Mouse (Mus musculus) spleen, adult 2 months (tissue): ENCODE results near the gene Fbxo46. TPM values are rescaled to one million over a fixed set of nuclear protein-coding genes. Genes with fewer than 3 reads are reported as not detected.
"Not testable (repeated sequence)": the region's sequence is repeated elsewhere in the genome, so short reads cannot be mapped to it uniquely, and the experiment has no call there.

Experiments
- DNase-seq, 2 experiments: peaks; one replicate each; pipeline versions ENCODE4 v3.0.0 to v3.0.0-alpha.2; 2012 to 2021; ENCODE audit warnings: low spot score in 2 of 2, low read depth in 1 of 2
- H3K27ac ChIP-seq: fragments of 200-500 bp; 2 replicates; pipeline ENCODE4 v1.5.1; 2012; ENCODE audit warnings: low read length, inconsistent platforms; ENCODE audit not compliant: insufficient read depth
- H3K27me3 ChIP-seq: fragments of 200-500 bp; 2 replicates; pipeline ENCODE4 v1.6.1; 2012; ENCODE audit warnings: mild to moderate bottlenecking, moderate library complexity, low read length, inconsistent platforms; ENCODE audit not compliant: control insufficient read depth, insufficient read depth
- H3K36me3 ChIP-seq: fragments of 200-500 bp; 2 replicates; pipeline ENCODE4 v1.6.1; 2012; ENCODE audit warnings: mild to moderate bottlenecking, low read length, inconsistent platforms; ENCODE audit not compliant: control insufficient read depth, insufficient read depth
- H3K4me1 ChIP-seq: fragments of 200-500 bp; 2 replicates; pipeline ENCODE4 v1.6.1; 2011; ENCODE audit warnings: inconsistent platforms; ENCODE audit not compliant: control insufficient read depth, insufficient read depth, insufficient read length
- H3K4me3 ChIP-seq: fragments of 200-500 bp; 2 replicates; pipeline ENCODE4 v1.5.1; 2011; ENCODE audit warnings: mild to moderate bottlenecking, inconsistent platforms; ENCODE audit not compliant: insufficient read depth, insufficient read length; ENCODE audit errors: extremely low read depth
- CTCF ChIP-seq: fragments of 200-500 bp; IDR thresholded peaks from 2 replicates; pipeline ENCODE4 v1.5.1; 2011; ENCODE audit warnings: mild to moderate bottlenecking, inconsistent platforms; ENCODE audit not compliant: insufficient read depth, insufficient read length, insufficient replicate concordance; ENCODE audit errors: extremely low read depth
- POLR2A ChIP-seq: fragments of 200-500 bp; IDR thresholded peaks from 2 replicates; pipeline ENCODE4 v1.6.1; 2011; ENCODE audit warnings: low read depth, low read length, inconsistent platforms
- WGBS: fragments of 180-500 bp; shearing (Covaris S2); methylation state at CpG from one replicate; pipeline ENCODE4 v1.1.7; 2018; 5-methylcytosine and 5-hydroxymethylcytosine counted together
- polyA plus RNA-seq: library from polyadenylated mRNA; depleted of rRNA; stranded (reverse); fragments of >200 nt; gene quantifications from 2 replicates; pipeline ENCODE4 v1.2.3, GENCODE M21; 2012

The Fbxo46 gene
- polyA plus RNA-seq, 1 experiment, result 15.4 TPM

DNA sequence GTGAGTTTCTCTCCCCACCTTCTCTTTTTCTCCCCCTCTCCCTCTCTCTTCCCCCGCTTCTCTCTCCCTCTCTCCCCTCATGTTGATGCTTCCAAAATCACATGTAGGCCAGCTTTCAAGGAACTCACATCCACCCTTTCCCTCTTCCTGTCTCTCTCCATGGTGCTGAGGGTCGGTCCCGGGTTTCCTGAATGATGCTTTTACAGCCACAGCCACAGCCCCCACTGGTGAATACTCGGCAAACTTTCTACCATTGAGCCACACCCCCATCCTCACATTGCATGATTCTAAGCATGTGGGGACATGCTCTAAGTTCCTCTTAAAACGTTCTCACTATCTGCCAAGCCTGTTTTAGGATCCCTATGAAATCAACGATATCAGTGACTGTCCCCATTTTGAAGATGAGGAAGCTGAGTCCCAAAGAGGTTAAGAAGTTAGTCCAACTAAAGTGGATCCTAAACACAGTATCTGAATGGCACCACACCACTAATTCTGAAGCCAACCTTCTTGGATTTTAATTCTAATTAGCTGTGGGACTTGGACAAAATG is 27.9 kb downstream of the Fbxo46 start:
- H3K27me3 ChIP-seq, result no peaks in the 10 kb centered on the region
- TF ChIP-seq CTCF (no peak), POLR2A (no peak)
- 54% methylated on average over 6 of the region's 6 CpGs for WGBS
- H3K4me3 ChIP-seq, result no peak overlapping the region
- no peak overlapping the region for H3K27ac ChIP-seq
- no peak for DNase-seq
- H3K4me1 ChIP-seq, result peaks cover 7% of the 10 kb centered on the region; the same call in 1 of the 2 replicates
- peaks cover 3% of the 10 kb centered on the region; the same call in 1 of the 2 replicates for H3K36me3 ChIP-seq

DNA sequence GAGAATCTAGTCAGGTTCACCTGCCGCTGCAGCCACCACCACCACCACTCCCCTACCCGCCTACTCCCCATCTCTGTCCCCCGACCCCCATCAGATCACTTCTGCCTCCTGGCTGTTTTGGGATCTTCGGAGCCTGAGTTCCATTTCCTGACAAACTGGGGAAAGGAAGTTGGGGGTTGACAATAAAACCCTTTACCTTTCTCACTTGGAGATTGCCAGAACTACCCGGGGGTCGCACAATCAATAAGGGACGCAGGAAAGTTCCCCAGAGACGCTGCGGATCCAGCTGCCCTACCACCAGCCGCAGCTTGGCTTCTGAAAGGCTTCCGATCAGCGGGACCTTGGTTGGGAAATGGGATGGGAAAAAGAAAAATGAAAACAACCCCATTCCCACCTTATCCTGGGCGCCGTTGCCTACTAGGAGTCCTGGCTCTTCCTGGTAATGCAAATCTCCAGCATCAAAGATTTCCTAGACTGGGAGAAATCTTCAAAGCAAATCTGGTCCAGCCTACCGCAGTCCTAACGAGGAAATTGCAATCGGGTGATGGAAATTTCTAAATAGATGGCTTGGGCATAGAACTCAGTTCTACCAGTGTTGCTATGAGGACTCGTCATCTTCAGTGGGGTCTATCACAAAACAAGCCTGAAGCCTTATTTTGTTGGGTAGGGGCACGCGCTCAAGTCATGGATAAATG is 28.7 kb downstream of the Fbxo46 start:
- H3K4me3 ChIP-seq, result peak overlapping the region; percentile 70
- WGBS, result 11% methylated on average over 20 of the region's 20 CpGs
- peaks cover 7% of the 10 kb centered on the region; the same call in 1 of the 2 replicates for H3K4me1 ChIP-seq
- peak overlapping the region; percentile 64; the same call in 1 of the 2 replicates for H3K27ac ChIP-seq
- TF ChIP-seq POLR2A, result no peak
- TF ChIP-seq CTCF, result no peak
- DNase-seq, result no peak
- no peaks in the 10 kb centered on the region for H3K27me3 ChIP-seq
- H3K36me3 ChIP-seq, result peaks cover 8% of the 10 kb centered on the region

DNA sequence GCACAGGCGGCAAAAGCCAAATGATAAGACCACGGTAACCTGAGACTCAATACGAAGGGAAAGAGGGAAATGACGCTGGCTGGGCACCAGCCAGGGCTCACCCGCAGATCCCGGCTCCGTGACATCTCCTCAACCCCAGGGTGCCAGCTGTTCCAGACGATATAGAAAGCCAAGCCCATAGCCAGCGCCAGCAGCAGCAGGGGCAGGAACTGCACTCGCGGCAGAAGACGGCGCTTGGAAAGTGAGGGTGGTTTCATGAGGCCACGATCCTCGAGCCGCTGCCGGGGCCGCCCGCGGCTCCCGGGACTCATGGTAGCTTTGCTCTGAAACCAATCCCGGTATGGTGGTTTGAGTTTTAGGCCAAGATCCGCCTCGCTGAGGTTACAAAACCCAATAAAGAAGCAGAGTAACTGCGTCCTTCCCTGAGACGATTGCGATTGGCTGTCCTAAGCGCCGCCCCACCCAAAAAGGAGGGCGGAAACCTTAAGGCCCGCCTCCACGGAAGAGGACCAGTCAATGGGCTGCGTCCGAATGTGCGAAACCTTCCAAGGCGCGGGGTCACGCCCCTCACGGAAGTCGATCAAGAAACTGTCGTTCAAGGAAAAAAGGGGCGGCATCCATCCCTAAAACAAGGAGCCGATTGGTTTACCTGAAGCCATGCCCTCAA is 29.3 kb downstream of the Fbxo46 start, which contains the start of gene Qpctl:
Gene Qpctl, minus strand, starts transcription at position 417 of the 667 bp plus-strand sequence.
- TF ChIP-seq POLR2A (peak; percentile 7; the same call in 1 of the 2 replicates), CTCF (no peak)
- Histone ChIP-seq H3K4me1 (peaks cover 7% of the 10 kb centered on the region; the same call in 1 of the 2 replicates), H3K4me3 (peak within 1 kb of the TSS; percentile 70), H3K27me3 (no peaks in the 10 kb centered on the region), H3K27ac (peak within 1 kb of the TSS; percentile 64), H3K36me3 (peaks cover 8% of the 10 kb centered on the region)
- peak; percentile 97 to 100 for DNase-seq
- WGBS, result under 1% methylated on average over 43 of the region's 43 CpGs

DNA sequence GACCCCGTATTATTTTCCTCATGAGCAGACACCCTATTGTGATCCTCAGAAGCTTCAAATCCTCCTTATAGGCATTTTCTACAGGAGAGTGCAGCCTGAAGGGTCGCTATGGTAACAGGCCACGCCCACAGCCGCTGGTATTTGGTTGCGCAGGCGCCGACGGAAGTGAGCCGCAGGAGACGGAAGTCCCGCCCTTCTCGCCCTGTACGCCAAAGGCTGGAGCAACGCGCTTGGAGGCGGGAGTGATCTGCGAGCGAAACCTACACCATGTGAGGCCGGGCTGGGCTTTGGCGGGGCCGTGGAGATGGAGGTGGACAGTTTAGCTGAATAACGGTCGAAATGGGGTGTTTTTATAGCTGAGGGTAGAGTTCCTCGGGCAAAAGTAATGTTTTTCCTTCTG is 30.0 kb downstream of the Fbxo46 start, which contains the start of gene Snrpd2:
Gene Snrpd2, plus strand, starts transcription at position 97 of the 400 bp plus-strand sequence.
- Histone ChIP-seq H3K4me3 (peak within 1 kb of the TSS; percentile 70), H3K4me1 (peaks cover 7% of the 10 kb centered on the region; the same call in 1 of the 2 replicates), H3K27me3 (no peaks in the 10 kb centered on the region), H3K36me3 (peaks cover 8% of the 10 kb centered on the region), H3K27ac (peak within 1 kb of the TSS; percentile 64)
- WGBS, result under 1% methylated on average over 24 of the region's 24 CpGs
- peak; percentile 91 to 93 for DNase-seq
- TF ChIP-seq CTCF, result no peak
- TF ChIP-seq POLR2A, result peak; percentile 54

DNA sequence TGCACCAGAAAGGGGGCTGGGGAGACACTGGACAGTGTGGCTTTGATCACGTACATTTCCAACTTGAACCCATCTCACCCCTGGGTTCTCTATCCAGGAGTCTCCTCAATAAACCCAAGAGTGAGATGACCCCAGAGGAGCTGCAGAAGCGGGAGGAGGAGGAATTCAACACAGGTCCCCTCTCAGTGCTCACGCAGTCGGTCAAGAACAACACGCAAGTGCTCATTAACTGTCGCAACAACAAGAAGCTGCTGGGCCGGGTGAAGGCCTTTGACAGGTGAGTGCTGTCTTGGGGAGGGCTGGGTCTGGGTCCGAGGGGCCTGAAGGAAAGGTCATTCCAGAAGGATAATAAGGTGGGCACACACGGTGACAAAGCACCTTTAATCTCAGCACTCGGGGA is 31.5 kb downstream of the Fbxo46 start:
- not testable (repeated sequence) for H3K4me3 ChIP-seq, DNase-seq, H3K4me1 ChIP-seq, H3K27ac ChIP-seq, H3K27me3 ChIP-seq, H3K36me3 ChIP-seq
- WGBS, result 91% methylated on average over 10 of the region's 10 CpGs

DNA sequence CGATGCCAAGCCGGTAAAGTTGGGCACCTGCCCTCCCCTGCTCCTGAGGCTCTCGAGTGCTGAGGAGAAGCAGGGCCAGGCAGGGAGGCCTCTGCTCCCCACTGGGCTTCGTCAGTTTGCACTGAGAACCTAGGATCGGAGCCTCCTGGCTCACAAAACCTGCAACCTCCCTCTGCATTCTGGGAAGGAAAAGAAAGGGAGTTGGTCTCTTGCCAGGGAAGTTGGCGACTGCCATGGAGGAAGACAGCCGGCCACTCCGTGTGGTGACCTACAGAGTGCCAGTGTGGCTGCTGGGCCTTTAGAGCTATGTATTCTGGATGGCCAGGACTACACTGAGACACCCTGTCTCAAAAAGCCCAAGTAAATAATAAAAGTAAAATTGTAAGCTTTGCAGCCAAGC is 35.1 kb downstream of the Fbxo46 start:
- peaks cover 9% of the 10 kb centered on the region for H3K36me3 ChIP-seq
- H3K4me3 ChIP-seq, result no peak overlapping the region
- no peak overlapping the region for H3K27ac ChIP-seq
- no peak for TF ChIP-seq POLR2A
- peaks cover 5% of the 10 kb centered on the region for H3K4me1 ChIP-seq
- WGBS, result 88% methylated on average over 8 of the region's 8 CpGs
- peaks cover 2% of the 10 kb centered on the region; the same call in 1 of the 2 replicates for H3K27me3 ChIP-seq
- no peak for DNase-seq
